Mouse (Mus musculus): ENCODE results near the gene Cacng4.

Cacng4 gene

DNA sequence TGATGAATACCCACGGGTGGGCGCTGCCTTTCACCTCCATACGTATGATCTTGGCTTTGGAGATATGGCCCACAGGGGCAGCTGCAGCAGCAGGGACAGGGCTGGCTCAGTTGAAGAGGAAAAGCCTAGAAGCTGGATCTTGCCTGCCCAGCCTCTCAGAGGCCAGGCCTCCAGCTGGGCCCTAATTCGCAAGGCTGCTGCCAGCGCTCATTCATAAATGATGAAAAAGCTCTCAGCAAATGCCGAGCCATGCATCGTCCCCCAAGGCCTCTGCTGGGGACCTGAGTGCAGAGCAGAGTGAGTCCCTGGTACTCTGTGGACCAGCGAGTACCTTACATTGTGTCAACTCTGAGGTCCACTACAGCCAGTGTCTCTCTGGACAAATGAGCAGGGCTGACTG is 26.0 kb downstream of the Cacng4 start:
- DNase-seq: no peak

DNA sequence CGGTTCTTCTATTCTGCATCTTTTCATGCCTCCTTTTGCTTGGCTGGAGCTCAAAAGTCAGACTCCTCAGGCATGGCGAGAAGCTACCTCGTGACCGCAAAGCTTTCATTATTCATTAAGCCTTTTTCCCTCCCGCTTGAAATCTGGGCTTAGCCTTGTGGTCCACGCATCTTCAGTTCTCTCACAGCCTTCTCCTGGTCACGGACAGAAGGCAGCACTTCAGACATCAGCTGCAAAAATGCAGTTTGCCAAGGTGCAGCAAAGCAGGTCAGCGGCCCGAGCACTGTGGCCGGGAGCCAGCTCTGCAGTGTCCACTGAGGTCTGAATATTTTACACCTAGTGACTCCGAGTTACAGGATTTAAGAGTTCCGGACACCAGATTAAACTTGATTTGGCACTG is 27.4 kb downstream of the Cacng4 start:
- DNase-seq: no peak

DNA sequence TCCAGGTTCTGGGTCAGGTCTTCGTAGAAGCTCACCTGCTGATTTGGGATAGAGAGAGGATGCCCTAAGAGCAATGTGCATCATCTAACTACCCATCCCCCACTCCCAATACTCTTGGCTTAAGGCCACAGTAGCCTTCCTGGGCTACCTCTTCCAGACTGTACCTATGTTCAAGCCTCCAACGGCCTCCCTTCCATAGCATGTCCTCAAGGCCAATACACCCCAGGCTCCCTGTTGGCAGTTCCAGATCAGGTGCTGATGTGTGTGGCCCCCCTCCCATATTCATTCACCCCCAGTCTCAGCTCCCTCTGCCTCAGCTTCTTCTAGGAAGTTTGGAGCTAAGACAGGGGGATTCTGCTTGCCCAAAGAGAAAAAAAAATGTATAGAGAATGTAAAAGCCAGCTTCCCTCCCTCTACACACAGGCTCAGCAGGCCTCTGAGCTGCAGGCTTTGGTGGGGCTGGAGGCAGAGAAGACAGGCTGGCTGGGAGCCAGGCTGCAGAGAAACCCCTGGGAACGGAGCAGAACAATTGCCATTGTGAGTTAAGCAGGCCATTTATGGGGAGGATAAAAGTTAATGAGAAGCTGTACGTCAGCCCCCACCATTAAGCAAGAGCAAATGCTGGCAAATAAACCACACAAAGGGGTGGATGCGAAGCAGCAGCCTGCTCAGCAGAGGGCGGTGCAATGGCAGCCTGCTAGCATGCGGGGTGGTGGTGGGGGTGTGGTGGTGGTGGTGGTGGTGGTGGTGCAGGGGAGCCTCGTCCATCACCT is 31.5 kb downstream of the Cacng4 start:
- no peak for DNase-seq

DNA sequence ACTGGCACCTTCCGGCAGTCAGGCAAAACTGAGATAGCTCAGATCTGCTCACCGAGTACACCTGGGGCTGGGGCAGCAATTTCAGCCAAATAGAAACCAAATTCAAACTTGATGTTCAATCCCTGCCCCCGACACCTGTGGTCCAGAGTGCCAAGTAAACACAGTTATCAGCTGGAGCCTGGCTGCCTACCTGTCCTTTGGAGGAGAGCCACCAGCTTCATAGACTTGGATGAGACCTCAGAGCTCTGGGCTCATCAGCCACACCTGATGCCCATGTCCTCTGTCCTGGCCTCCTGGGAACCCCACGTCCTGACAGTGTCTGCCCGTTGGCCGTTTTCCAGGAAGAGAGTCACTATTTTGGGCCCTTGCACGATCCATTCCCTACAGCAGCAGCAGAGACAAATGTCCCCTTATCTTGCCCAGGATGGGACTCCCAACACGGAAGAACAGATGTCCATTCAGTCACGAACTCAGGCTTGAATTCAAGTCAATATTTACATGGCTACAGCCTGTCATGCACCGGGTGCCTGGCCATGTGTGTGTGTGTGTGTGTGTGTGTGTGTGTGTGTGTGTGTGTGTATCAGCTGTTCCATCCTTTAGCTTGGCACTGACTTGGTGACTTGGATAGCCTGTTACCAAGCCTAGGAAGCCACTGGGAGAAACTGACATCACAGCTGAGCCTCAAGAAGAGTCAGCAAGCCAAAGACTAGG is 32.4 kb downstream of the Cacng4 start:
- no peak for DNase-seq

DNA sequence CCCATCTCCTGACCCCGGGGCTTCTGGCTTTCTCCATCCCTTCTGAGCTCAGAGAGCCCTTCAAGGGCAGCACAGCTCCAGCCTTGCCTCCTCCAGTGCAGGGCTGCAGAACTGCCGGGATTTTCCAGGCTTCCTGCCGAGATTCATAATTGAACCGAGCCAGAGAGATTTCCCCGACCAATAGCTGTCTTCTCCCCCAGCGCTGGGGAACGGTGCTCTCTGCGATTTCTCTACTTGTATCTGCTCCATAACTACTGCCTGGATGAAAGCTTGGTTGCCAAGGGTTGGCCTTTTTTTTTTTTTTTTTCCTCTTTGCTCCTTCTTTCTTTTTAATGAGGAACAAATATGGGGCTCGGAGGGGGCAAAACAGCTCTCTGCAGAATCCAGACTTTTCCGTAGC is 34.4 kb downstream of the Cacng4 start:
- no peak for DNase-seq

DNA sequence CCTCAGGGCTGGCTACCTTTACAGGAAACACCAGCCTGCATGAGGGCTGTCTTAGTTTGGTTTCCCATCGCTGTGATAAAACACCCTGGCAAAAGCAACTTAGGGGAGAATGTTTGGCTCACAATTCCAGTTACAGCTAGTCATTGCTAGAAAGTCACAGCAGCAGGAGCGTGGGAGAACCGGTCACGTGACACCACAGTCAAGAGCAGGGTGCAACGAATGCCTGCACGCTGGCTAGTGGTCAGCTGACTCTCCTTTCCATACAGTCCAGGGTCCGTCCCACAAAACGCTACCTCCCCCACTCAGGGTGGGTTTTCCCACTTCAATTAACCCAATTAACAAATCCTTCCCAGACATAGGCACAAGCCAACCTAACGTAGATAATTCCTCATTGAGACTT is 34.8 kb downstream of the Cacng4 start:
- no peak for DNase-seq

DNA sequence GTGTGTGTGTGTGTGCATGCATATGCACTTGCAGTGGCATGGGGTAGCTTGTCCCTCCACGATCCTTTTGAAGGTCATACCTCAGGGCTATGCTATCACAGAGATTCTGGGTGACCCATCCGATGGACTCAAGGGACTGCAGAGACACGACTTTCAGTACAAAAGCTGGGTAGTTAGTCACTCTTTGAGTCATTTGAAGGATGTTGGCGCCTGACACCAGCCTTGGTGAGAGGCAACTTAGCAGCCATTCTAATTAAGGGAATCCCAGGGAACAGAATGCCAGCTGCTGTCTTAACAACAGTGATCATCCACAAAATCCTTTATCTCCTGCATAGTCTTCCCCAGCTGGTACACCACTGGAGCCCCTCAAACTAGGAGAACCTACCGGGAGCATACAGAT is 45.2 kb downstream of the Cacng4 start:
- no peak for DNase-seq

DNA sequence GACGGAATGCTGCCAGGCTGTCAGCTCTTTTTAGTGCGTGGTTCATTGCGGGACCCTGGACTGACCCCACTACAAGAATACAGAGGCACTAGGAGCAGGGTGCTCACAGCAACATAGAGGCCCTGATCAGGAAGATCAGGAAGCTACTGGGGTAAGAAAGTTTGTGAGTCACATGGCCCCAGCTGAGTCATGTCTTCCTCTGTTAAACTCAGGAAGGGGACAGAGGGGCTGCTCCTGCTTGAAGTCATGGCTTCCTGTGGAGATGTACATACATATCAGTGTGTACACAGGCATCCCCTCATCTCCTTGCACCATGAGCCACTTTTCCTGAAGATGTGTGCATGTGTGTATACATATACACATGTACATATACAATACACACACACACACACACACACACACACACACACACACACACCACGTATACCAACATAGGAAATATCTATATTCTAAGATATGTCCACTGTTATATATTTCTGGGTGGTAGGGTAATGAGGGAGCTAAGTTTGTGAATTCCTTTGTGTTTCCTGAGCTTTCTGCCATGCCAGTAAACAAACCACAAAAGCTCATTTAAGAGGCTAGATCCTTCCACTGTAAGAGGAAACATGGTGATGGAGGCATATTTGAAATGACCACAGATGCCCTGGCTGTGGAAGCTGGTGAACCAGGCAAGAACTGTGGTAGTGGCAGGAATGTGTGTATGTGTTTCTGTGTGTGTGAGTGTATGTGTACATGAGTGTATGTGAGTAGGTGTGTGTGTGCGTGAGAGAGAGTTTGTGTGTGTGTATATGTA is 45.9 kb downstream of the Cacng4 start:
- no peak for DNase-seq

DNA sequence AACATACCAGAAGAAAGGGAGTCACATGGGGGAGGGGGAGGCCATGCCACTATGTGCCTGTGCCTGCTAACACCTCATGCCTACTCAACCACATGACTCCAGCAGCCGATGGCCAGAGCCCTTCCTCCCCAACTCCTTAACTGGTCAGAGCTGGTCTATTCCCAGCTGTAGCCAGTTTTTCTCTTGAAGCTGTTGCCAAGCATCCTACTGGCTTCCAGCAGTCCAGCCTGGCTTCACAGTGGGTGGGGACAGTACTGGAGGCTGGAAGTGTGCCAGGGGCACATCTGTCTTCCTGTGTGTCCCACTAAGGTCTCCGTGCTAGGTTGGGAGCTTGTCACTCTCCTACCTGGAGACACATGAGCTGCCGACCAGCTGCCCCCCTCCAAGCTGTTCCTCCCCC is 51.3 kb downstream of the Cacng4 start:
- DNase-seq: no peak

DNA sequence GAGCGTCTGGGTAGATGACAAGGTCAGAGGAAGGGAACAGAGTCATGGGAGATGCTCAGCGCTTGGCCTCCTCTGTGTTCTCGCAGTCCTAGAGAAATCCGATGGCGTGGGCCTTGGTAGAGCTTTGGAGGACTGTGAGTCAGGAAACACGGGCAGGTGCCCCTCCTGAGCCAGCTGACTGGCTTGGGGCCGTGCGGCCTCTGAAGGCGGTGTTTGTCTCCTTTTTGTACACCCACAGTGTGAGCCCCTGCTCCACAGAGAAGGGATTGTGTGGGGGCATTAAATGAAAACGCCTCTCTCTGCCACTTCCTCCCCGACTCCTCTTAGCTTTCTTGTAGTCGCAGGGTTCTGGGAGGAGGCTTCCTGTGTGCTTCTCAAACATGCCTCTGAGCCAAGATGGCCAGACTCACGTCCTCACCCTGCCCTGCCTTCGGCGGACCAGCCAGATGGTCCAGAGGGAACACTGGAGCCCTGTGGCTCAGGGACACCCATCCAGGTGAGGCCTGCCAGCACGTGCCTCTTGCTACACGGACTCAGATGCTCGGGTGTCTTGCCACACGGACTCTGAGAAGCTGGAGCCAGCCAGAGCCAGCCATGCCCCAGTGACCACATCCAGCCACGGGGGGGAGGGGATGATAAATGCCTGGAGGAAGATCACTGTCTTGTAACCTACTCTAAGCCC is 55.8 kb downstream of the Cacng4 start:
- no peak for DNase-seq

DNA sequence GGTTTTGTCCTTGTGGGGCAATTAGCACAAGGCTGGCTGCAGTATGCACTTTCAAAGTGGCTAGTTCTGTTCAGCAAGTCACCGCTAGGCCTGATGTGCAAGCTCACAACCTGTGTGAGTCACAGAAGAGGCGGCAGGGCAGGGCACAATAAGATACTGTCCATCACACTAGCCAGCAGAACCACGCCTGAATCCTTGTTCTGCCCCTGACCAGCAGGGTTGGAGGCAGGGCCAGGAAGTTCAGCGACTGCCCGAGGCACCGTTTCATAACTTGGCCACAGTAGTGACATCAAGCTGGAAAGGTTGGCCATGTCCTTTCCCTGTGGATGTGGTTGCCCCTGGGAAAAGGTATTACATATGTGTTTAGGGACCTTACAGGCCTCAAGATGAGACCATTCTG is 56.5 kb downstream of the Cacng4 start:
- DNase-seq: no peak

DNA sequence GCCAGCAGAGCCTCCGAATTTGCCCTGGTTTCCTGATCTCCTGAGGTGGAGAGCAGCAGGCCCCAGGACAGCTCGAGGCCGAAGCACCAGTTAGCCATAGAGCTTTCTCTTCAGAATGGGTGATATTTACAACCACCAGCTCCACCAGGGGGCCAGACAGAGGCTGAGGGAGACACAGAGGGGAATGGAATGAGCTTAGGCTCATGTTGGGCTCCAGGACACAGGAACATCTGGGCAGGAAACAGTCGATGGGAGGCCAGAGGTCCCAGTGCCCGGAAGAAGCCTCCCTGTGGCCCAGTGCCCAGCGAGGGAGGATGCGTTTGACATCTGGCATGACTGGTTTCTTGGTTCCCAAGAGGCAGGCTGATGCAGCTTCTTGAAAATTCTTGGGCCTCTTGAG is 60.2 kb downstream of the Cacng4 start:
- DNase-seq: no peak

DNA sequence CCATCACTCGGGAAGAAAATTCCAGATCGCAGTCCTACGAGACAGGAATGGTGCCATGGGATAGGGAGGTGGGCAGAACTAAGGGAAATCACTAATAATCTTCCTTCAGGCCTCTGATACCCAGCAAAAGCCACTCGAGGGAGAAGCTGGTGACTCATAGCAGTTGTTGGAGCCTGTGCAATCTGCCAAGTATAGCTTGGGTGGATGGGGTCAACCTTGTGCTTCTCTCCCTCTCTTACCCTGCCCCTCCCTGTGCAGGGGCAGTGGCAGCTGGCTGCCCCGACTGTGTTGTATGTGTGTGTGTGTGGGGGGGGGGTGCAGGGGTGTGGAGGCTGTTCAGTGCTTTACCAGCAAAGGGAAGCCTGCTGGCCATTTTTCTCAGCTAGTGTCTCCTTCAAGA is 62.9 kb downstream of the Cacng4 start:
- DNase-seq: no peak

DNA sequence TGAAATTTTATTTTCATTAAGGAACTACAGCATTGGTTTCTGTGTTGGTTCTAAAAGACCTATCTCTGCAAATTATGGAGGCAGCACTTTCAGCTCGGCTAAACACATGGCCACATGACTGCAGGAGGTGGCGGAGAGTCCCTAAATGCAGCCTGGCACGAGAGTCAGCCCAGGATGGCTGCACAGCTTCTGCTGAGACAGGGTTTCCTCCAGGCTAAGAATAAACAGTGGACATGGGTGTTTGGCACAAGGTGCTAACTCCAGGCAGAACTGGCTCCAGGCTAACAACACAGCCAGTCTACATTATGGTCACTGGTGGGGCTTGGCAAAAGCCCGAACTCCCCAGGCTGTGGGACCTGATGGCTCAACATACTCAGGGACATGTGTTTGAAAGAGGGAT is 63.4 kb downstream of the Cacng4 start:
- DNase-seq: peak; percentile 39

DNA sequence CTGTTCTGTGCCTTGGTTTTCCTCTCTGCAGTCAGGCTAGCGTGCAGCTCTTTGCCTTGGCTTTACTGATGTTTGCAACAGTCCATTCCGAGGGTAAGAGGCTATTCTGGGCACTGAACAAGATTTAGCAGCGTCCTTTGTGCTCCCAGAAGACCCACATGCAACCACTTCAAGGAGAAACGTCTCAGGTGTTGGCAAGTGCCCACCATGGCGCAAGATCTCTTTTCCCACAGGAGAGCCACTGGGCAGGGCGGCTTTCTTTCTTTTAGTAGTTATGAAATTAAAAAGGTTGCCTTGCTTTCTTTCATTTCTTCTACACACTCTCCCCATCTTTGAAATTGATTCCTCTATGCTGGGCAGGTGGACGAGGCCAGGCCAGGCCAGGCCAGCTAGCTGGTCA is 65.2 kb downstream of the Cacng4 start:
- DNase-seq: no peak

DNA sequence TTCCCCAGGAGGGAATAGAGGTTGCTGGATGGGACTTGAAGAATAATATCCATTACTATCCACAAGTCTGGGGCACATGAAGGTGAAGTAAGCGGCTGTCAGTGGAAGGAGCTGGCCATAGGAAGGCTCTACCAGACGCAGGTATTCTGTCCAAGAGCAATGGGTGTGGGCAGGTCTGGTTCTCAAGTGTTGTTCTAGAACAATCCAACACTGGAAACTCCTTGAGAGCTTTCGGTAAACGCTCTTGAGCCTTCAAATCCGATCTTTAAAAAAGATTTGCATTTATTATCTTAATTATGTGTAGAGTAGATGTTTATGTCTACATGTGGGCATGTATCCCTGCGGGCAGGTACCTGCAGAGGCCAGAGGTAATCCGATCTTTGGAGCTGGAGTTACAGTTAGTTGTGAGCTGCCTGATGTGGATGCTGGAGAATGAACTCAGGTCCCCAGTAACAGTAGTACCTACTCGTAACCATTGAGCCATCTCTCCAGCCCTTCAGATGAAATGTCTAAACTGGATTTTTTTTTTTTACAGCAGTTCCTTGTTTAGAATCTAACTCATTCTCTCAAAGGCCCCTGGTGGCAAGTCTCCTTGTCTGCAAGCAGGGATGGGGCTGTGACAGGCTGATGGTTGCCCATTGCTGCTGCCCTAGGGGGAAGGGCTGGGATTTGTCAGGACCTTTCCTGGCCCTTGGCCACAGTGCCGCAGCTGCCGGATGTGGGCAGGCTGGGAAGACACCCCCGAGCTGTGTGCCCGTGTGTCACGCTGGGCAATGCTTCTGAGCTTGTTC is 66.1 kb downstream of the Cacng4 start:
- no peak for DNase-seq

DNA sequence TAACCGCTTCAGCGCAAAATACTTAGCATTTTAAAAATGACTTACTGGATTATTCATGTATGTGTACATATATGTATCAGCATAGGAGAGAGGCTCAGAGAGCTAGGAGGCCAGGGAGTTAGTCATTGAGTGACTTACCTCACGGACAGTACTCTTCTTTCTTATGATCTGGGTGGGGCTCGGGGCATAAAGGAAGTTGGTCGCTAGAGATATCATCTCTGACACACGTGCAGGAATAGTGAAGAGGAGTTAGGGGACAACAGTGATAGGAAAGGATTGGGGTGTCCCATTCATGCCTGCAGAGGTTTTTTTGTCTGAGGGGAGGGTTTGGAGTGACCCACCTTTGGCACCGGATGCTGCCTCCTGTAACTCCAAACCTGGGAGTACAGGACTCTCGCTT is 69.8 kb downstream of the Cacng4 start:
- DNase-seq: no peak

DNA sequence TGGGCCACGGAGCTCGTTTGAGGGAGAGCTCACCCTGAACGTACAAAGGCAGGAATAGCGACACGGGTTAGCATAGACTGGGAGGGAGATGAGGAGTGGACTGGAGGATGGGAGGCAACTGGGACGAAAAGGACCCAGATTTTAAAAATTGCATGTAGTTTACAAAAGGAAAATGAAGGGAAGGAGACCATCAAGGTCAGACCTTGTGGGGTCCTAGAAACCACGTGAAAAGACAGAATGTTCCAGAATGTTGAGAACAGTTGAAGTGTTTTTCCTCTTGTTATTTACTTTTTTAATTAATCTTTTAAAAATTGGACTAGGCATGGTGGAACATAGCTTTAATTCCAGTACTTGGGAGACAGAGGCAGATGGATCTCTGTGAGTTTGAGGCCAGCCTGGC is 73.3 kb downstream of the Cacng4 start:
- no peak for DNase-seq

DNA sequence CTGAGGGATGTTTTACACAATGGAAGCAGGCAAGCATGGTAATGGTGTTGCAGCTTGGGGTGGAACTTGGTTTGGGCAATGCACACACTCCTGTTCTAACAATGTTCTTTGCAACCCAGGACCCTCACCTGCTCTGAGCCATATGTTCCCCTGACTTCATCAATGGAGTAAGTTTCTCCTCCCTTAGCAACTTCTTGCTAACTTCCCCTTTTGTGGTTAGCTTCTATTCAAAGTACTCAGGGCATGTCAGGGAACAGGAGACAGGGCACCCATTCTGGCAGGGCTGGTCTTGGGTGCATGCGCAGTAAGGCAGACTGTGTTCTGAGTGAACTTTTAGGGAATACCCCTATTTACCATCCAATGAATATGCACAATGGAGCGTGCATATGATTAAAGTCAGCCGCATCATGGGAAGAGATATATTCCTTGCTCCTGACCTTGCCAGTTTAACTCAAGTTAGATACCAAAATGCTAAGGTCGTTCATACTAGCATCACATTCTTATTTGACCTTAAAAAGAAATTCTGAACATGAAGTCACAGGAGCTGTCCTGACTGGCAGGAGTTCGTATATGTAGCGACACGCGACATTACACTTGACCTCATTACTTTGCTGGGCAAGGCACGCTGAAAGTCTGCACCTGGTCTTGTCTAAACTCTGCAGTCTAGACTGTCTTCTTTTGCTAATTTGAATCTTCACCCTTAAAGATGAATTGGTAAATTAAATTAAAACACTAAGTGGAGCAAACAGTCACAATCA is 73.9 kb downstream of the Cacng4 start:
- DNase-seq: no peak

DNA sequence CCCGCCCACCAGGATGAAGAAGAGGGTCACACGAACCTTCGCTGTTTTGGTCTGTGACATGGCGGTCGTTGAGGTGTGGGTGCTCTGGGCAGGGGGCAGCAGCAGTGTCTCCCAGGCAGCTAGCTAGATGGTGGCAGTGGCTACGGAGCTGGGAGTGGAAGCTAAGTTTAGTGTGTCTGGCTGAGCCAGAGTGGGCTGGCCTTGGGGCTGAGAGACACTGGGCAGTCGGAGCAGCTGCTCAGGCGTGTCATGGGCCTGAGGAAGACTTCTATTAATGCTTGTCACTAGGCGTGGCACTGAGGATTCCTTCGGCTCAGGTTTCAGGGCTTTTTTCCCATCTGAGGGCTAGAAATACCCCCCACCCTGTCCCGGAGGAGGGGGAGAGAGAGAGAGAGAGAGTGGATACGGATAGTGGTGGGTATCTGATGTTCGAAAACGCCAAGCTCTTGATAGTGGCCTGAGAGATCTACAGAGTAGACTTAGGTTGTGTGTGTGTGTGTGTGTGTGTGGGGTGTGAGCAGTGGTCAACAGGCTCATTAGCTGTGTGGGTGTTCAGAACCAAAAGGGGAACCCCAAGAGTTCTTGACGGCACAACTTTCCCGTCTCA is 77.9 kb downstream of the Cacng4 start, which contains the start of gene Cacng1:
Gene Cacng1, minus strand, starts transcription at position 191 of the 607 bp plus-strand sequence.
- DNase-seq: no peak

DNA sequence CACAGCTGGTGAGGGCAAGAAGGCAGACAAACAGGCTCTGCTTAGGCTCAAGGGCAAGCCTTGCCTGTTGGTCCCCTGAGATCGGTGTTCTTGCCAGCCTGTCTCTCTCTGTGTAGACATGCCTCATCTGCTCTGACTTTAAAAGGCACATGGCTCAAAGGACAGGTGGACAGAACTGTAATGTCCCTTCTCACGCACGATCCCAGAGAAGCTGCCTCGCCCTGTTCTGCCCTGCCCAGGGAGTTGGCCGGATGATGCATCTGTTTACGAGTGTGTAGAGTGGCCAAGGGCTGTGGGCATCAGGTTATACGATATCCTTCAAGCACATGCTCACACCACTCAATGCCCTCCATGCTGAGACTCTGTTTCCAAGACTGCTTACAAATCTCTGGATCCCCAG is 80.0 kb downstream of the Cacng4 start:
- DNase-seq: no peak

Measured in right cerebral cortex, postnatal 25 days (tissue).